Mouse (Mus musculus): ENCODE data around the gene Jakmip3.
A peak's percentile ranks its signal among the peaks of the same experiment; 100 is the strongest.

Gene Jakmip3

GRCm38 (mm10) chr7:138947741-138948140 is 7.2 kb downstream of the Jakmip3 start:
- DNase-seq (ENCODE audit: low read depth, low spot score): no peak

- no peak for DNase-seq (ENCODE audit: low read depth, low spot score)
Observed at GRCm38 (mm10) chr7:138948309-138948708, 7.8 kb downstream of the Jakmip3 start.

GRCm38 (mm10) chr7:138955787-138956186 is 15.3 kb downstream of the Jakmip3 start:
- no peak for DNase-seq (ENCODE audit: low read depth, low spot score)

- DNase-seq (ENCODE audit: low read depth, low spot score): no peak
Observed at GRCm38 (mm10) chr7:138957106-138957505, 16.6 kb downstream of the Jakmip3 start.

GRCm38 (mm10) chr7:138959747-138960146 is 19.2 kb downstream of the Jakmip3 start:
- no peak for DNase-seq (ENCODE audit: low read depth, low spot score)

GRCm38 (mm10) chr7:138963756-138964155 is 23.2 kb downstream of the Jakmip3 start:
- DNase-seq (ENCODE audit: low read depth, low spot score): no peak

- DNase-seq (ENCODE audit: low read depth, low spot score): peak; percentile 76
Observed at GRCm38 (mm10) chr7:138968010-138968620, 27.6 kb downstream of the Jakmip3 start.

- no peak for DNase-seq (ENCODE audit: low read depth, low spot score)
Observed at GRCm38 (mm10) chr7:138977510-138977909, 37.0 kb downstream of the Jakmip3 start.

GRCm38 (mm10) chr7:138984576-138984975 is 44.0 kb downstream of the Jakmip3 start:
- no peak for DNase-seq (ENCODE audit: low read depth, low spot score)

- no peak for DNase-seq (ENCODE audit: low read depth, low spot score)
Observed at GRCm38 (mm10) chr7:138989156-138989555, 48.6 kb downstream of the Jakmip3 start.

GRCm38 (mm10) chr7:139002692-139003091 is 62.2 kb downstream of the Jakmip3 start:
- DNase-seq (ENCODE audit: low read depth, low spot score): no peak

- no peak for DNase-seq (ENCODE audit: low read depth, low spot score)
Observed at GRCm38 (mm10) chr7:139003250-139003649, 62.7 kb downstream of the Jakmip3 start.

- DNase-seq (ENCODE audit: low read depth, low spot score): no peak
Observed at GRCm38 (mm10) chr7:139009786-139010502, 69.4 kb downstream of the Jakmip3 start.

- DNase-seq (ENCODE audit: low read depth, low spot score): peak; percentile 61
Observed at GRCm38 (mm10) chr7:139011027-139011426, 70.5 kb downstream of the Jakmip3 start.

GRCm38 (mm10) chr7:139011586-139011985 is 71.1 kb downstream of the Jakmip3 start:
- no peak for DNase-seq (ENCODE audit: low read depth, low spot score)

GRCm38 (mm10) chr7:139012767-139013369 is 72.3 kb downstream of the Jakmip3 start:
- no peak for DNase-seq (ENCODE audit: low read depth, low spot score)

GRCm38 (mm10) chr7:139015143-139015542 is 74.6 kb downstream of the Jakmip3 start:
- no peak for DNase-seq (ENCODE audit: low read depth, low spot score)

GRCm38 (mm10) chr7:139016288-139016687 is 75.8 kb downstream of the Jakmip3 start:
- no peak for DNase-seq (ENCODE audit: low read depth, low spot score)

GRCm38 (mm10) chr7:139017249-139017903 is 76.8 kb downstream of the Jakmip3 start:
- no peak for DNase-seq (ENCODE audit: low read depth, low spot score)

GRCm38 (mm10) chr7:139020884-139021283 is 80.4 kb downstream of the Jakmip3 start:
- DNase-seq (ENCODE audit: low read depth, low spot score): no peak

GRCm38 (mm10) chr7:139021326-139021725 is 80.8 kb downstream of the Jakmip3 start:
- DNase-seq (ENCODE audit: low read depth, low spot score): no peak

- no peak for DNase-seq (ENCODE audit: low read depth, low spot score)
Observed at GRCm38 (mm10) chr7:139027136-139027535, 86.6 kb downstream of the Jakmip3 start.
